Mouse (Mus musculus) cerebellum, adult 9-10 months (tissue): ENCODE results near the gene Moxd1.
A peak's percentile ranks its signal among the peaks of the same experiment; 100 is the strongest.
"Not testable (repeated sequence)": the region's sequence is repeated elsewhere in the genome, so short reads cannot be mapped to it uniquely, and the experiment has no call there.

Experiments used
- DNase-seq: peaks from one replicate; pipeline ENCODE4 v3.0.0; 2022

Gene Moxd1

DNA sequence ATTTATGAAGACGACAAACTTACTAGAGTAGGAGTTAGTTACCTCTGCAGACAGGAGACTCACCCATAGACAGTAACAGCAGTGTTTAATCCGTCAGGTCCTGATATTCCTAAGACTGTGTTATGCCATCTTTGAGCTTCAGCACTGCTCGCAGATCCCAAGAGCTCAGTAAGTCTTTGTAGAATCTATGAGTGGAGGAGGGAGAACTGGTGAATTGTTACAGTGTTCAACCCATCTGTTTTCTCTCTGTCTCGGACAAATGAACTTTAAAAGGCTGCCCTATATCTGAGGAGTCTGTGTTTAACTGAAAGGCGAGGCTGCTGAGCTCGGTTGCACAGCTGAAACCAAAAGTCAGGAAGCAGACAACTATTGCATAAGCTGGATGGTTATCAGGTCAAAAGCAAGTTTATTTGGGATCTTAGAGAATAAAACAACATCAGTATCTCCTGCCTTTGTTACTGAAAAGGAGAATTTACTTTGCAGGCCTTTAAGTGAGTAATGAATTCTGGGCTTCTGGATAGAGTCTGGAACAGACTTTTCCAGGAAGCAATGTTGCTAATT, 47.8 kb downstream of the Moxd1 start:
- DNase-seq = no peak

GRCm38 (mm10) chr10:24276211-24276610, 52.9 kb downstream of the Moxd1 start:
- no peak for DNase-seq

DNA sequence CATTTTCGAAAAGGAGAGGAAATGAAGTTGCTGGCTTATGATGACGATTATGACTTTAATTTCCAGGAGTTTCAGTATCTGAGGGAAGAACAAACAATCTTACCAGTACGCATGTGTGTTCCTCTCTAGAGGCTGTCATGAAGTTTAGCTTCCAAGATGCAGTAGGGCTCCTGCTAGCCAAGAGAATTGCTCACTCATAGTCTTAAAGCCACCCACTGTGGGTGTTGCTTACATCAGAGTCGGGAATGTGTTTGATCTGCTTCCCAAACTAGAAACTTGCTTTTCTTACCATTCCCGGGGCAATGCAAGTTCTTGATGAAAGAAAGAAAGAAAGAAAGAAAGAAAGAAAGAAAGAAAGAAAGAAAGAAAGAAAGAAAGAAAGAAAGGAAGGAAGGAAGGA, 59.3 kb downstream of the Moxd1 start:
- no peak for DNase-seq

GRCm38 (mm10) chr10:24291611-24292010, 68.3 kb downstream of the Moxd1 start:
- no peak for DNase-seq

- no peak for DNase-seq
These were observed 69.4 kb downstream of the Moxd1 start for GRCm38 (mm10) chr10:24292671-24293070.

DNA sequence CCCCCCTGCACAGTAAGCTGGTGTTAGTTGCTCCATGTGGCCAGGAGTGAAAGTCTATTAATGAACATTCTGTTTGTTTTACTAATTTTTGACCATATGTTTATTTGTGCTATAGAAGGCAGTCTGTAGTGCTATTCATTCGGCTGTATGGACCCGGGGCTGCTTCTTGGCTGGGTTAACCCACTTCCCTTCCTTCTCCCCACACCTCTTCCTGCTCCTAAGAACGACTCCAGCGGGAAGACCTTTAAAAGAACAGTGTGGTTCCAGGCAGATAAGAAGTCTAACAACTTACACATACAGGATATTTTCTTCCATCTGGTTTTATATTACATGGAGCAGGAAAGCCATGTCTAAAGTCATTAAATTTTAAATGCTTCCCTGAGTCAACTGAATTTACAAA, 73.3 kb downstream of the Moxd1 start:
- no peak for DNase-seq

GRCm38 (mm10) chr10:24297792-24298191, 74.5 kb downstream of the Moxd1 start:
- peak; percentile 10 for DNase-seq

DNA sequence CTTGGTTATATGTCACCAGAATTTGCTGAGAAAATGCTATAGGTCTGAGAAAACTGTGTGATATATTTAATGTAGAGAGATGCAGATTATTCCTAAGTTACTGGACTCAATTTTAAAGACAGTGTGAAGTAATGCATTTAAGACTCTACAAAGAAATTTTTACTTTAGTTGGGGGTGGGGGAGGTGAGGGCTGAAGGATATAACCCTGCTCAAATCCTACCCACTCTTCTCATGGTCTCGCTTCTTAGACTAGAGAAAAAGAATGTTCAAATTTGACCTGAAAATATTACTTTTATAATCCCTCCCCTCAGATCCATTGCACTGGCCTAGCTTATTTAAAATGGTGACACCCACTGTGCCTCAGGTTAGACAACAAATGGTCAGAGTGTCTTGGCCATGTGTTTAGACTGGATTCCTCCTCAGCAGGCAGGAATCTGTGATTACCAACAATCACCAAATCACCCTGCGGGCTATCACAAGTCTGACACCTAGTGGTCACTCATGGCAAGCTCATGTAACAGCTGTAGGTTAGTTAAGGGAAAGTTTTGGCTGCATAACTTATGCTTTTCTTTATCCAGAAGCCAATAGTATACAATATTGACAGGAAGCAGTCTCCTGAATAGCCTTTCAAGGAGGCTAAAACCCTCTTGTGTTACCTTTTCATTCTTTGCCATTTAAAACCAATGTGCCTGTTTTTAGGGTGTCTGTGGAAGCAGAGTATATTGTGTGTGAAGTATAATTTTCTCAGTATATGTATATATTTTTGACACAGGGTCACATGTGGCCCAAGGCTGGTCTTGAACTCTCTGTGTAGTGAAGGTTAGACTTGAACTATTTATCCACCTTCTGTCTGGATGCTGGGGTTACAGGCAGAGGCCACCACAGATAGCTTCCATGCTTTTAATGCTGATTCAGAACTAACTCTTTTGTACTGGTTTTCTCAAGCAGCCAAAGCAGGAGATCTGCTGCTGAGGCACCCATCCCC, 75.2 kb downstream of the Moxd1 start:
- DNase-seq = peak; percentile 22

DNA sequence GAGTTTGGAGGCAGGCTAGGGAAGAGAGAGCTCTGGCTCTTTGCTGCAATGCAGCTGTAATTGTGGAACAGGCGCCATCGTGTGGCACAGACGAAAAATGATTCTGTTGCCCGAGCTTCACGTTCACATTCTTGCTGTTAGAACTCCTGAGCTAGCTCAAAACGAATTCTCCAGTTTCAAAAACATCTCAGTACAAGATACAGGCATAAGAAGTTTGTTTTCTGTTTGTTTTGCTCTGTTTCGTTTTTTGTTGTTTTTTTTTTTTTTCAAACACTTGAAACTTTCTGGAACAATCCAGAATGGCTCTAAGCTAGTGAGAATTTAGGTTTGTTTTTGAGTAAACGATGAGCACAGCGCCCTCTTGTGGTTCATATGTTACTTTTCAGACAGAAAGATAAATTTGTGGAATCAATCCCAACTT, 88.9 kb downstream of the Moxd1 start:
- DNase-seq = peak; percentile 47

DNA sequence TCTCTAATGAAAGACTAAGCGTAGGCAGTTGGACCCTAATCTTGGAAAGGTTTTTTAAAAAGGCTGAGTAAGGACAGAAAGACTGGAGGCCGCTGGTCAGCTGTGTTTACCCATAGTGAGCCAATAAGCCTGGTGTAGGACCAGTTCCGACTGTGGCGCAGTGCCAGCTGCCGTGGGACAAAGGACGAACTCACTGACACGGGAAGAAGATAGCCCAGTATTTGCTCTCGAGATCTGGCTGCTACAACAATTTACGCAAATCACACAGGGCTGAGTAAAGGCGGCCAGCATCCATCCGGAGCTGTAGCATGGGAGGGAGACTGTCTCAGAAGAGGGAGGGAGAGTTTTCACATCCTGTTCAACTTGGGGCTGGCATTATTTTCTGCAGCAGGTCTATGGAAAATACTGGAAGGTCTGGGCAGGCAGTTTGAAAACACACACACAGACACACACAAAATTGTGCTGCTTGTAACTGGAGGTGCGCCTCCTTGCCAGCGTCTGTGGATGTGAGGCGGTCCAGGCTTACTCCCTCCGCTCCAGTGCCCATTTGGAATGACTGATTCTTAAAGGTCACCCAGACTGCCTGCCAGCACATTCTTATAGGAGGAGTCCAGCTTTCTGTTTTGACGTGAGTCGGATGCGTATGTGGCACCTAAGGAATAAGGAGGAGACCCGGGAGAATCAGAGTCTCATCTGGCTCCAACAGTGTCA, 94.0 kb downstream of the Moxd1 start:
- peak; percentile 35 for DNase-seq

GRCm38 (mm10) chr10:24320326-24320725, 97.0 kb downstream of the Moxd1 start:
- DNase-seq = no peak

- no peak for DNase-seq
These were observed 99.7 kb downstream of the Moxd1 start for GRCm38 (mm10) chr10:24323066-24323465.

GRCm38 (mm10) chr10:24327265-24327664, 103.9 kb downstream of the Moxd1 start:
- DNase-seq = not testable (repeated sequence)

GRCm38 (mm10) chr10:24332799-24333198, 109.5 kb downstream of the Moxd1 start:
- no peak for DNase-seq

- DNase-seq = no peak
These were observed 116.4 kb downstream of the Moxd1 start for GRCm38 (mm10) chr10:24339593-24340143.

DNA sequence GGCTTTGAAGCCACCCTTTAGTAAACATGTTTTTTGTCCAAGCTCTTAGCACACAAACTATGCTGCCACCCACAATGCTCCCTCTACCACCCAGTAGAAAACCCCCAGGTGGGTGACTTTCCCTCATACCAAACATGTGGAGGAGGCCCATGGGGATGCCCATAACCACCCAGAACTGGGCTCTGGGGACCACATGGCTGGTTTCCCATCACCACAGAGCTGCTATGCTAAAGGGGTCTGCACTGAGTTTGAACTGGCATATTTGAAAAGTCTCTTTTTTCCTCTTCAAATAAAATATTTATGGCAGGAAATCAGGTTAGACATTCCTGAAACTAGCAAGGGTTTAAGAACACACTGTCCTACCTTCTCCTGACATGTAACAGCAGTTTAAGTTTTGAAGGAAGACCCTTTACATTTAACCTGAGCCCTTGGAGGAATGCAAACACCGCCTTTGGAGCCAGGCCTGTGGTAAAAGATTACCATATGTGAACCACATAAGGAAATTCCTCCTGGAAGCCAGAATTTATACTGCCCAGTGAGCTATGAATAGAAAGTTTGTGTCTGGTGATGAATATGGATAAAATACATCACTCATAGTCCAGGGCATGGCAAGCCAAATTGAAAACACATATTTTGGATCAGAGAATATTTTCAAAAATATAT, 117.4 kb downstream of the Moxd1 start:
- DNase-seq = no peak

GRCm38 (mm10) chr10:24341214-24341589, 117.9 kb downstream of the Moxd1 start:
- DNase-seq = no peak

- DNase-seq = no peak
These were observed 119.8 kb downstream of the Moxd1 start for GRCm38 (mm10) chr10:24343068-24343467.
